Mouse (Mus musculus): ENCODE data around the gene Krt31.

Gene Krt31

DNA sequence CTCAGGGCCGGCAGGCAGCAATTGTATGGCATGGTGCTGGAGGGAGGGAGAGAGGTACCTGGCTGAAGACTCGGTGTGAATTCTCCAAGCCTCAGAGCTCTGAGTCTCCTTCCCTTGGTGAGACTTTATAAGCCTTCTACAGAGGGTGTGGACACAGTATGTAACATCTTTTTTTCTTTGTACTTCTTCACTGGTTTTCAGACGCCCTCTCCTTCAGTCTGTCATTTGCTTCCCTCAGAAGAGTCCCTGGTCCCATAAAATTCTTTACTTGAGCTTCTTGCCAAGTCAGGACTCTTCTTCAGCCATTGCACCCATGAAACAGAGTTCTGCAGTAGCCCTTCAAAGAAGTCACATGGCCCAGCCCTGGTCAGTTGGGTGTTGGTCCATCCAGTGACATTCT lies at the start of gene Krt31:
Gene Krt31, minus strand, starts transcription at position 101 of the 400 bp plus-strand sequence.
- in situ Hi-C loops (cut with MboI, MseI) = loop anchor here (5.0 kb wide), 1 partner anchor 33 kb away; the partner anchor contains the start of gene Krt33a

DNA sequence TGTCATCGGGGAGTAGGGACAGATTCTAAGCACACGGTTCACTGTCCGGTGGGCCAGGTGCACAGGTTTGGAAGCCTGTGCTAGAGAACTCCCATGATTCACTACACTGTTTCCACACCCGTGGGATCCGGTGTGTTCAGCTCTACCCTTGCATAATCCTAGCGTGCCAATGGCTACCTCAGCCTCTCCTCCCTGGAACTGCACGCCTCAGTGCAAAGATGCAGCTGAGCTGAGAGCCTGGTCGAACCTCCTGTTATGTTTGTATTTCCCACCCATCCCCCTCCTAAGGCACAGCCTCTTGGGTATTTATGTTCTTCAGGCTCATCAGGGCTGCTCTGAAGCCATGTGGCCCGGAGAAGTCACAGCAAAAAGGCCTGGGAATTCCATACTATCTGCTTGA lies 47.5 kb upstream of the Krt31 start:
- in situ Hi-C loops (cut with MboI, MseI) = no loop called here

DNA sequence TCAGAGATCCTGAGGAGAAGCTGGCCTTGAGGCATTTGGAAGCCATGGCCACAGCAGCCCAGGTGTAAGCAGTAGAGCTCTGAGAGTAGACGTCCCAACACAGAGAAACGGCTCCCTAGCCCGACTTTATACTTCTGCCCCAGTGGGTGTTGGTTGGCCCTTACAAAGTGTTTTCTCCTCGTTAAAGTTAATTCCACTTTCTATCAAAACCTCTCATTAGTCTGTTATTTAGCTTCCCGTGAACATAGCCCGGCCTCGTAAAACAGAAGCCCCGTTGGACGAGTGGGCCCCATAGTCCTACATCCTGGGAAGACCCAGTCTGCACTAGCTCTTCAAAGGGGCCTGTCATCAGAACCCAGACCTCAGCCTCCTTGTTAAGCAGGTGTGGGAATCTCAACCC lies 45.8 kb upstream of the Krt31 start, which contains the start of gene Krt35:
Gene Krt35, minus strand, starts transcription at position 101 of the 400 bp plus-strand sequence.
- in situ Hi-C loops (cut with MboI, MseI) = no loop called here

DNA sequence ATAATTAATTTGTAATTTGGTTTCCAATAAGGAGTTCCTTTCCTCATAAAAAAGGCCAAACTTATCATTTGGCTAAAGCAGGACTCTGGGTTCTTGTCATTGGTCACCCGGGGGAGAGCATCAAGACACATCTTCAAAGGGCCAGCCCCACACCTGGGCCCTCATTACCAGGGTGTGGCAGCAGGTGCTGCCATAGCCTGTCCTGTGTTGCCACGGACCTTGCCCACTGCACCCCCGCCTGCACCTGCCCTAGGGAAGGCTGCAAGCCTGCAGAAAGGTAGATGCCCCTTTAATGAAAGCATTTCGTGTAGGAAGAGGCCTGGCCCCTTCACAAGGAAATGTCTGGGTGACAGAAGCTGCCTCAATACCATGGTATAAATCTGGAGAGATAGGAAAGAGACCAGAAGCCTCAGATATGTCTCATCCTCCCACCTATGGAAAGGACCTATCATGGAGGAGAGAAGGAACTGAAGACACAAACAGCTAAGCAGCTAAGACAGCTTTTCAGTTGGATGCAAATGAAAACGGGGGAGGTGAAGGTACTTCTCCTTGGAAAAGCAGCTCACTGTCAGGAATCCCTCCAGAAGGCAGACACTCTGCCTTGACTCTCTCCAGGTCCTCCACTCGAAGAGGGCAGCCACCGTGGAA lies 38.2 kb upstream of the Krt31 start:
- in situ Hi-C loops (cut with MboI, MseI) = no loop called here

DNA sequence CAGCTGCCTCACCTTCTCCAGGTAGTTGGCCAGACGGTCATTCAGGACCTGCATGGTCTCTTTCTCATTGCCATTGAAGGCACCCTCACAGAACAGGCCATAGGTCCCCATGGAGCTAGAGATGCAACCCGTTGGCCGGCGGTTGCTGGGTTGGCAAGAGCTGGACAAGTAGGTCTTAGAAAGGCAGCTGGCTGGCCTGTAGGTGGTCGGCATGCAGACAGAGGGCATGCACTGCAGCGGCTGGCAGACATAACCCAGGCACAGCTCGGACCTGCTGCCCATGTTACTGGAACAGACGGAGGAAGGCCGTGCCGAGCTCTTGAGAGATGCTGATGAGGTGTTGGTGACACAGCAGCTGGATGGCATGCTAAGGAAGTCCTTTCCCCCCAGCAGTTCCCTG lies 37.5 kb upstream of the Krt31 start, which contains the start of gene Krt32:
Gene Krt32, minus strand, starts transcription at position 366 of the 400 bp plus-strand sequence.
- in situ Hi-C loops (cut with MboI, MseI) = no loop called here

DNA sequence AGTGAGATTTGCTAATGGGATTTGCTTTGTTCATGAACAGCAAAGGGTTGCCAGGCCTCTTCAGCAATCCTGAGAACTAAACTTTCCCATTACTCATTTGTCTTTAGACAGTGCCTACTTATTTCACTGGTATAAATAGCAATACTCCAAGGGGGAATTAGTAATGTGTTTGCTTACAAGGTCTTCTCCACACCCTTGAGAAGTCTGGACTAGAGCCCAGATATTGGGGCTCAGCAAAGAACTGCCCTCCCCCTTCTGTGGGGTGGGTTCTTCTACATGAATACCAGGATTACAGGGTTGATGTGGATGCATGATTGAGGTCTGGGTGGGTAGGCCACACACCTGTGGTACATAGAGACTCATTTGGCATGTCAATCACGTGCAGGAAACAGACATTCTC lies 23.5 kb upstream of the Krt31 start:
- in situ Hi-C loops (cut with MboI, MseI) = no loop called here

DNA sequence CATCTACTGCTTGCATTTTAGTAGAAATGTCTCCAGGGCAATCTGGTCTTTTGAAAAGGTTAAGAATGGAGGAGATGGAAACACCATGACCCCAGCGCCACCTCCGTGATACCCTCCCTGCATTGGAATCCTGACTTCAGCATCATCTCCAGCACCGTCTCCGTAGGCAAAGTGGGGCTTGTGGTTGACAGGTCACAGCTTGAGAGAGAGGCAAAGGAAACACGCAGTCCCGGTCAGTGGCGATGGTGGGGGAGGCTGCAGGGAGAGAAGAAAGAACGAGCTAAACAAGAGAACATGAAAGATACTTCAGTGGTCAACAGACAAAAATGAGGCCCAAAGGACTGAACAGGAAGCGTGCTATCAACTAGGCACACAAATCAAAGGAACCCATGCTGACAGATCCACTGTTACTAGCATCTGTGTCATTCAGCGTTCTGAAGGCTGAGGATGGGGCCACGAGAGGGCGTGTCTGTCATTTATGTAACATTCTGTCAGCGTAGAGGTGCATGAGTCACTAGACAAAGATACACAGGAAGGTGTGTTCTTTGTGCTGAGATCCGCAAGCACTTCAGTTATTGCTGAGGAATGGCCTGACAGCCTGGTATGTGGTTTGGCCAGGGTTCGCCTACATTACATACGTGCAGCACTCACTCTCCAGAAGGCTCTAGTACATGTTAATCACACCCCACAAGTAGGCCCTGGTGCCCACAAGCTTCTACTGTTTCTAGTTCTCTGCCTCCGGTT lies 17.1 kb upstream of the Krt31 start:
- in situ Hi-C loops (cut with MboI, MseI) = no loop called here

DNA sequence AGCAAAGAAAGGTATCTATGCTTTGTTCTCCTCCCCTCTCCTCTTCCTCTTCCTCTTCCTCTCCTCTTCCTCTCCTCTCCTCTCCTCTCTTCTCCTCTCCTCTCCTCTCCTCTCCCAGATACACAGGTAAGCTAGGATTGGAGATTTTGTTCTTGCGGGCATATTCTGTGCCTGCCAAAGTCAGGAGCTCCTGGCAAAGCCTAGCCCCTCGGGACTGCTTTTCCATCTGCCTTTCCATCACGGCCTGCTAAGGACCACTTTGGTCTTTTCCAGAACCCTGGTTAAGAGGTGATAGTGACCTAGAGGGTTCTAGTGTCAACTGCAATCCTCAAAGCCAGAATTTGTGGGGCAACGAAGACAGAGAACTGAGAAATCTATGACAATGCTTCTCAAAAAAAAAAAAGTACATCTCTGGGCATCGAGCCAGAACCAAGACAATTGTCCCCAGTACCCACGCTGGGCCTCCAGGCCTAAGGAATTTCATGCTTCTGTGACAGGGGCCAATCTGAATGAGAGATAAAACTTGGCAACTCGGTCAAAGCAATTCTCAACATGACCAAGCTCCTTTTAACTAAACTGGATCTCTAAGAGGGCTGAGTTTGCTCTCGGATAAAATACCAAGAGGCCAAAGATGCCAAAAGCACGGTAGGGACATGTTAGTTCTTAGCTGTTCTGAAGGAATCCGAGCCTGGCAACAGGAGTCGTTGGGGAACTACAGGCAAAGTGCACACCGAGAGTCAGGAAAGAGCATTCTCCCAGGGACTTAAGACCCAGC lies 16.1 kb upstream of the Krt31 start:
- in situ Hi-C loops (cut with MboI, MseI) = no loop called here

DNA sequence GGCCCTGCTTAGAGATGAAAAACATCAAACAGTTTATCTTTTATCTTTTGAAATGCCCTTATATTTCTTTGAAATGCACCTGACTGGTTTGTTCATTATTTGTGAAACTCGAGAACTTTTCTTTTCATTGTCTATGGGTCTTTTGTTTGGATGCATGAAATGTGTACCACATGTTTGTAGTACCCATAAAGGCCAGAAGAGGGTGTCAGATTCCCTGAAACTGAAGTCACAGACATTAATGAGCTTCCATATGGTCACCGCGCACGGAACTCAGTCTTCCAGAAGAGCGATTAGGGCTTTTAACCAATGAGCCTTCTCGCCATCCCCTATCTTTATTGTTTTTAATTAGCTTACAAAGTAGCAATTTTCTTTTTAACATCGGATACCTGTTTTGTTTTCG lies 8.5 kb upstream of the Krt31 start:
- in situ Hi-C loops (cut with MboI, MseI) = no loop called here

DNA sequence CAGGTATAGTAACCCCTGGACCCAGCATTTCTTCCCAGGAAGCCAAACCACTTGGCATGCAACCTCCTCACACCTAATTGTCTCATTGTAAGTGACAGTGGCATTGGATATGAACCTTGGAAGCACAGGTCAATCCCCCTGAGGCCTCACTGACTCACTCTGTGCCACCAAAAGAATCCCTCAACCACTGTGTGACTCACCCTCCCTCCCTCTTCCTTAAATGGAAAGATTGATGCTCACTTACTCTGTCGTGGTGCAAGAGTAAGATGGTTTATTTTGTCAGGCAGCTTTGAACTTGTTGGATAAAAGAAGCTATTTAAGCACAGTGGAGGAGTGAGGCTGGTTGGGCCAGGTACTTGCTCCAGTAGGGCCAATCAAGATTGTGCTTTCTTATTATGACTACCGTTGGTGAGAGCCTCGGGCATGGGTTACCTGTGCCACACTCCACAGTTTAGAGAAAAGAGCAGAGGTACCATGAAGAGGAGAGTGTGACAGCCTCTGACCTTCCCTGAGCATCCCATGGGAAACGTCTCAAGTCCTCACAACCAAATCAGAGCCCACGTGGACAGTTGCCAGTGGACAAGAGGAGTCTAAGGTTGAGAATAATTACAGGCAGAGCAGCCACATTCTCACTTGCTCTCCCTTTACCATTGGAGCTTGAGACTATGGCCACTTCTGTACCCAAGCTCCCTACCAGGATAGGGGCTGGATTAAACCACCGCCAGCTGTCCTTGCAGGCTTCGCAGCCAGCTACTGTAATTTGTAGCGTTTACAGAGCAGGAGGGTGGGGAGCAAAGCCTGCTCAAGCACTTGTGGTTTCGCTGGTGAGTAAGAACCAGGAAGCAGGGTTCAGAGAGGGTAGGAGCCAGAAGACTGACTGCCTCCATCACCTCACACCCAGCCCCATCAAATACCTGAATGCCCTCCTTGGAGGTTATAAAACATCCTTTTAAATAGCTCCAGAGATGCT lies 5.6 kb upstream of the Krt31 start:
- in situ Hi-C loops (cut with MboI, MseI) = no loop called here

DNA sequence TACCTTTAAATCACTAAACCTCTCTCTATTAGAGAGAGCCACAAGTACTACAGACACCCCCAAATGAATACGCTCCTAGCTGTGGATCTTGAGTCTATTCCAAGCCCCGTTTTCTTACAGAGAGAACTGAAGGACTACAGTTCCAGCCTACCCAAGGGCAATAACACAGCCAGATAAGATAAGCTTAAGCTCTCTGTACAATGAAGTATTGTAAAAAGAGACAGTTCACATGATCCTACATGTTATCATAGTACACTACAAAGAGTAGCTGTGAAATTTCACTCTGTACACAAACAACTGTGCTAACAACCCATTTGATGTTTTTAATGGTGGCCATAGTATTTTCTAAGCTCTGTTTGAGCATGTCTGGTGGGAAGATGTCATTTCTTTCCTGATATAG lies 3.2 kb downstream of the Krt31 start:
- in situ Hi-C loops (cut with MboI, MseI) = no loop called here

DNA sequence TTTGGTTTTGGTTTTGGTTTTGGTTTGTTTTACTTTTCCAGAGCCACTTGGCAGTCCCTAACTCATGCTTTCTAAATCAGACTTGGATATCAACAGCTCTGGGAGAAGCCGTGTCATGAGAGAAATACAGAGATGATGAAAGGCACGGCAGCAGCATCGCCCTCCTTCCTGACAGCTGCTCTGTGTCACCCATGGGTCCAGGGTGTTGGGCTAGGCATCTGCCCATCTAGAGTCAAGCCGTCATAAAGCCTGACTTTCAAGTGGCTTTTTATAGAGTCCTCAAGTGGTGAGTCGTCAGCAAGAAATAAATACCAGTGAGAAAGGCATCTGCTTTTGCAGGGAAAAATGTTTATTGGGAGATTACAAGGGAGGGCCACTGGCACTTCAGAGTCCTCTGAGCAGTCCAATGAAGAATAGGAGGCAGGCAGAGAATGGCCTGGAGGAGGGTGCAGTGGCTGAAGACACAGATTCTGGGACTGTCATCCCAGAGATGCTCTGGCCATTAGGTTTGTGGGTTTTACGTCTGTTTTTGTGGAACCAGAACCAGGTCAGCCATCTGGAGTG lies 4.0 kb downstream of the Krt31 start:
- in situ Hi-C loops (cut with MboI, MseI) = no loop called here

DNA sequence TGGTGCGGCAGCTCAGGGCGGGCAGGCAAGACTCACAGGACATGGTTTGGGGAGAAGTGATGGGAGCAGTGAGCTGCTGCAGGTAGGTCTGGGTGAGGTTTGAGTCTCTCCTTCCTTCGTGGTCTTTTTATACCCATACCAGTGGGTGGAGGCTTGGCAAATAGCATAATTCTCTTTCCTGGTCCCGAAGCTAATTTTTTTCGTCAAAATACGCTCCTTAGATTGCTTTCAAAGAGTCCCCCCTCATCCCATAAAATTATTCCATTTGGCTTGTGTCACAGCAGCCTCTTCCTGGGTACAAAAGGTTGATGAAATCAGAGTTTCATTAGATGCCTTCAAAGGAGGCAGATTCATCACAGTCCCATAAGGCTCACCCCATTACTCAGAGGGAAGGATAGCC lies 8.9 kb downstream of the Krt31 start, which contains the start of gene Krt34:
Gene Krt34, minus strand, starts transcription at position 101 of the 400 bp plus-strand sequence.
- in situ Hi-C loops (cut with MboI, MseI) = no loop called here

DNA sequence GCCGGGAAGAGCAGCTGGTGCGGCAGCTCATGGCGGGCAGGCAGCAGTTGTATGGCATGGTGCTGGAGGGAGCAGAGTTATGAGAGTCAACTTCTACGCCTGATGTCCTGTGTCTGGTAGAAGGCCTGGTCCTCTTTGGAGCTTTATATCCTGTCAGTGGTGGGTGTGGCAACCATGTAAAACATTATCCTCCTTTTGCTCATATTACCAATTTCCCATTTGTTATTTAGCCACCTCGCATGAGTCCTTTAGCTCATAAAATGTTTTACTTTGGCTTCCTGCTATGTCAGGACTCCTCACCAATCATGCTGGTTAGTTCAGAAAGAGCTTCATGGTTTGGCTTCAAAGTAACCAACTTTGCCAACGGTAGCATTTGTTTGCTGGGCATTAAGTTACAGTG lies 20.6 kb downstream of the Krt31 start, which contains the start of gene Krt33b:
Gene Krt33b, minus strand, starts transcription at position 101 of the 400 bp plus-strand sequence.
- in situ Hi-C loops (cut with MboI, MseI) = no loop called here

DNA sequence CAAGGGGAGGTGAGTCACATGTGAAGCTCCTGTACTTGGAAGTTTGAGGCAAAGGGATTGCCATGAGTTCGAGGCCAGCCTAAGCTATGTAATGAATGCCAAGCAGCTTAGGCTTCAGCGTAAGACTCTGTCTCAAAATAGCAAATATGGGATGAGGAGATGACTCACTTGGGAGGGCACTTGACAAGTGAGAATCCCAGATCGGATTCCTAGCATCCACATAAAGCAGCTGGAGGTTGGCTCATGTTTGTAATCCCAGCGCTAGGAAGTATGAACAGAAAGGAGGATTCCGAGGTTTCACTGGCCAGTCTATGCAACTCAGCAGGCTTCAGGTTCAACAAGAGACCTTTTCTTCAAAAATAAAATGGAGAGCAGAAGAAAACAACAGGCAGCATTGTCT lies 28.9 kb downstream of the Krt31 start:
- in situ Hi-C loops (cut with MboI, MseI) = no loop called here

DNA sequence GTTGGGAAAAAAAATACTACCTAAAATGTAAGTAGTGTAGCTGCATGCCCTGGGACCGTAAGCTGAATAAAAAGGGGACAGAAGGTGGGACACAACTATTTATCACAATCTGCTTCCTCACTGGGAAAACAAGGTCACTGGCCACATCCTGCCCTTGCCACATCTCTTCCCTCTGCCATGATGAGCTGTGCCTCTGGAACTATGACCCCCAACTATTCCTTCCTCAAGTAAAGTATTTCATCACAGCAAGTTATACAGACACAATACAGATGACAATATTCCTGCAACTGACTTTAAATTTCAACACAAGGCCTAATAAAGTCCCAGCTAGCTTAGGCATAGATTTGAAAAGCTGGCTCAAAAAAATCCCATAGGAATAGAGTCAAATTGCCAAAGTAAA lies 30.9 kb downstream of the Krt31 start:
- in situ Hi-C loops (cut with MboI, MseI) = loop anchor here (5.0 kb wide), 1 partner anchor 33 kb away; the partner anchor contains the start of gene Krt31

DNA sequence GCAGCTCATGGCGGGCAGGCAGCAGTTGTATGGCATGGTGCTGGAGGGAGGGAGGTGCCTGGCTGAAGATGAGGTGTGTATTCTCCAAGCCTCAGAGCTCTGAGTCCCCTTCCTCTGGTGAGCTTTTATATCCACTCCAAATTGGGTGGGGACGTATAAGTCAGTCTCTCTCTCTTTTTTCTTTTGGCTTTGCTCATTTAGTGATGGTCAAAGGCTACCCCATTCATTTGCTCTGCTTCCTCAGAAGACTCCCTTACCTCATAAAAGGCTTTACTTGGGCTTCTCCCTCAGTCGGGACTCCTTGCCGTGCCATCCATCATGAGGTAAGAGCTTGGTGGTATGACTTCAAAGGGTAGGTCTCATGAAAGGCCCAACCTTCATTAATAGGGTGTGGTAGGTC lies 34.2 kb downstream of the Krt31 start, which contains the start of gene Krt33a:
Gene Krt33a, minus strand, starts transcription at position 101 of the 400 bp plus-strand sequence.
- in situ Hi-C loops (cut with MboI, MseI) = loop anchor here (5.0 kb wide), 1 partner anchor 36 kb away; the partner anchor contains the start of gene Krt31

DNA sequence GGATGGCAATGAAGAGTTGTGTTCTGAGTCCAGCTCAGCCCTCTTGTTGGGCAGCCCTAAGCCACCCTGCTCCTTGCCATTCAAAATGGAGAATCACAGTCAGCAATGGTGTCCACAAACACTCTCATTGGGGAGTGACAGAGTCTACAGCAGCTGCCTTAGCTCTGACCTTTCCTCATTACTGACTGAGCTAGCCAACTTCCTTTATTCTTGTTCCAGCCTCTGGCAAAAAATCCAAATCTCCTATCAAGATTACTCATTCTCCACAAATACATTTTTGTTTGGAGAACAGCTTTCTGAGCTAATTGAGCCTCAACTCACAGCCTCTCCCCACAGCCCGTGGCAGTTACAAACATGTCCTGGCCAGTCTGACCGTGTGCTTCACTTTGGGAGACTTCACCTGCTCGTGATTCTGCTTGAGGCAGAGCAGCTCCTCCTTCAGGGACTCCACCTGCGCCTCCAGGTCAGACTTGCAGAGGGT lies 36.6 kb downstream of the Krt31 start:
- in situ Hi-C loops (cut with MboI, MseI) = no loop called here

DNA sequence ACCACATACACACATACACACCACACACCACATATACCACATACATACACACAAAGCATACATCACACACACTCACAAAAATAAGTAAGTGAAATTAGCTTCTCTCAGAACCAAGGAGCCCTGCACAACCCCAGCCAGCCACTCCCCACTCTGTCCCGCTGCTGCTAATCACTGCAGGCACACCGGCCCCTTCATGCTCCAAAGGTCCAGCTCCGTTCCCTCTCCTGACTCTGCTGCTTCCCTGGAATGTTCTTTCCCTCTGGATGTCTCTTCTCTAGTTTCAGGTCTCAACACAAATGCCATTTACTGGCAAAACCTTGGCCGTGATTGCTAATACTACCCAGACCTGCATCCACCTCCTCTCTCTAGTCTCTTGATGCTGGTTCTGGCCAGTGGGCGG lies 39.7 kb downstream of the Krt31 start:
- in situ Hi-C loops (cut with MboI, MseI) = no loop called here

DNA sequence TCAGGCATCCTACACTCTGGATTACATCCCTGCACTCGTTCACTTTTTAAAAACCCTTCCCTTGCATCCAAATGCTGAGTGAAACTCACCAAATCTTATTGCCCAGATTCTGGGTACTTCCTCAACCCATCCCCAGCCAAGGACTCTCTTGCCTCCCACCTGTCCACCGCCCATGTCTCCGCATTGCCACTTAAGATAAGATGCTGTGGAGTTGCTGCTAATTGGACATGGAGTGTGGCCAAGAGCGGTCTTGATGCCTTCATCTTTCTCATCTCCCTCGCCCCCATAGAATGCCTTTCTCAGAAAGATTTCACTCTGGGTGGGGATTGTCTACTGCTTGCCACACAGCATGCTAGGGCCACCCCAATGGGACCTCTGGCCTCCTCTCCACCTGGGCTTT lies 42.0 kb downstream of the Krt31 start:
- in situ Hi-C loops (cut with MboI, MseI) = loop anchor here (10.0 kb wide), 1 partner anchor 544 kb away; no protein-coding TSS in a partner anchor

All from regulatory T cell (primary cell).